Mouse (Mus musculus): ENCODE measurements around the gene Olfr1155. TPM values are rescaled to one million over a fixed set of nuclear protein-coding genes. Genes with fewer than 3 reads are reported as not detected.

The Olfr1155 gene
- not detected in 2 replicates for total RNA-seq (2023)

GRCm38 (mm10) chr2:87945037-87945436, at the start of gene Olfr1155:
Olfr1155 (minus strand) TSS chr2:87945137.

DNA sequence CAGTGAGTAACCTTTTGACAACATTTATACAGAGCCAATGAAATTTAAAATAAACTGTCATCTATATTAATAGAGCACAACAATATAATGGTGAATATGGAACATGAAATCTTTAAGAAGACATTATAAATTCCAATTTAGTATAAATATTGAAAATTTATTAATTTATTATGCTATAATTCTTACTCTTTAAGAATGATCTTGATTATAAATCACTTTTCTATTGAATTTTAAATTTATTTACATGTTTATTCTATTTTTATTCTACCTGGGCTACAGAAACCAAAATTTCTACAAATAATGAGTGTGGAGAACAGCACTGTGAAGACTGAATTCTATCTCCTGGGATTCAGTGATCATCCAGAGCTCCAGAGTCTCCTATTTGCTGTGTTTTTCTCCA, 44.9 kb upstream of the Olfr1155 start, which contains the start of gene Olfr1158:
Gene Olfr1158, plus strand, starts transcription at position 301 of the 400 bp plus-strand sequence.

DNA sequence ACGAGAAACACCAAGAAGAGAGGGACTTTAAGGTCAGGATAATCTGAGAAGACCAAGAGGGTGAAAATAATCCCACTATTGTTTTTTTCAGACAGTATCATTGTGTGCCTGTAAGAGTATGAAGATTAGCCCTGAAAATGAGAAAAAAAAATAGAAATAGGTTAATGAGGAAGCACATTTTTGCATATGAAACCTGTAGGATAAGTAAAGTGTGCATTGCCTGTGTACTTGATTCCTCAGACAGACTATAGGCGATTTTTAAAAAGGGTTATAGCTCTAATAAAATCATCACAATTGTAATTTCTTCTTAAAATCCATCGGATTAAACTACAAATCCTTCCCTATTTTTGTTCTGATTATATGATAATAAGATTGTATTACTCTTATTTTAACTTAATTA, 29.6 kb upstream of the Olfr1155 start, which contains the start of gene Olfr74:
Gene Olfr74, minus strand, starts transcription at position 101 of the 400 bp plus-strand sequence.

DNA sequence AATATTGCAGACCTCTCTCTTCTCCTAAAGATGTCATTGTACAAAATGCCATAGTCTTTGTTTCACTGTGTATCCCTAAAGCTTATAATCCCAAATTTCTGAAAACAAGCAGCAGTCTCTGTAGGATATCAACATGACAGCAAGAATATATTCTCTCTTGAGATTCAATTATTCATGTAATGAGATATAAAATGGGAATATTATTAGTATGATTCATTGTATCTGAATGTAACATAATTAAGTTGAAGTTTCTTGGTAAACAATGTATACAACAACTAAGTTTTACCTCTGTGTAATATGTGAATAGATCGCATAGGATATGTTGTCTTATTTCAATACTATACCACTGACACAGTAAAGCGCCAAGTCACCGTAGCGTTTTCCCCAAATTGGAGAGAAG, 23.3 kb upstream of the Olfr1155 start, which contains the start of gene Olfr1157:
Gene Olfr1157, minus strand, starts transcription at position 101 of the 400 bp plus-strand sequence.

GRCm38 (mm10) chr2:87953000-87953399, 8.1 kb upstream of the Olfr1155 start, which contains the start of gene Olfr1156:
Olfr1156 (minus strand) TSS chr2:87953100.

GRCm38 (mm10) chr2:87905066-87905465, 39.9 kb downstream of the Olfr1155 start, which contains the start of gene Olfr1154:
Olfr1154 (minus strand) TSS chr2:87905166.

GRCm38 (mm10) chr2:87894662-87895061, 50.3 kb downstream of the Olfr1155 start, which contains the start of gene Olfr1153:
Olfr1153 (plus strand) TSS chr2:87894962.

Other genes with a start within 250 kb of the Olfr1155 start
- gene Olfr1137, start 232.0 kb downstream of the Olfr1155 start, total RNA-seq (2023), result not detected in 2 replicates
- not detected in 2 replicates for gene Olfr1138, start 205.2 kb downstream of the Olfr1155 start, total RNA-seq (2023)
- not detected in 2 replicates for gene Olfr1140, start 201.4 kb downstream of the Olfr1155 start, total RNA-seq (2023)
- gene Olfr1141, start 191.1 kb downstream of the Olfr1155 start, total RNA-seq (2023), result not detected in 2 replicates
- gene Olfr152, start 165.7 kb downstream of the Olfr1155 start, total RNA-seq (2023), result not detected in 2 replicates
- gene Olfr1143, start 144.5 kb downstream of the Olfr1155 start, total RNA-seq (2023), result not detected in 2 replicates
- not detected in 2 replicates for gene Olfr1145, start 135.3 kb downstream of the Olfr1155 start, total RNA-seq (2023)
- gene Olfr1148, start 114.6 kb downstream of the Olfr1155 start, total RNA-seq (2023), result not detected in 2 replicates
- not detected in 2 replicates for gene Olfr1150-ps1, start 101.1 kb downstream of the Olfr1155 start, total RNA-seq (2023)
- gene Olfr1151, start 89.3 kb downstream of the Olfr1155 start, total RNA-seq (2023), result not detected in 2 replicates
- not detected in 2 replicates for gene Olfr1152, start 78.6 kb downstream of the Olfr1155 start, total RNA-seq (2023)
- not detected in 2 replicates for gene Olfr1153, start 50.2 kb downstream of the Olfr1155 start, total RNA-seq (2023)
- not detected in 2 replicates for gene Olfr1154, start 40.0 kb downstream of the Olfr1155 start, total RNA-seq (2023)
- gene Olfr1156, start 8.0 kb upstream of the Olfr1155 start, total RNA-seq (2023), result not detected in 2 replicates
- not detected in 2 replicates for gene Olfr1157, start 23.2 kb upstream of the Olfr1155 start, total RNA-seq (2023)
- not detected in 2 replicates for gene Olfr74, start 29.5 kb upstream of the Olfr1155 start, total RNA-seq (2023)
- not detected in 2 replicates for gene Olfr1158, start 45.0 kb upstream of the Olfr1155 start, total RNA-seq (2023)
- not detected in 2 replicates for gene Olfr1160, start 63.1 kb upstream of the Olfr1155 start, total RNA-seq (2023)
- gene Olfr1161, start 77.6 kb upstream of the Olfr1155 start, total RNA-seq (2023), result not detected in 2 replicates
- not detected in 2 replicates for gene Olfr73, start 92.6 kb upstream of the Olfr1155 start, total RNA-seq (2023)
- gene Olfr1162, start 106.0 kb upstream of the Olfr1155 start, total RNA-seq (2023), result not detected in 2 replicates
- not detected in 2 replicates for gene Olfr1163, start 126.7 kb upstream of the Olfr1155 start, total RNA-seq (2023)
- gene Olfr1164, start 148.8 kb upstream of the Olfr1155 start, total RNA-seq (2023), result not detected in 2 replicates
- gene Olfr1166, start 183.1 kb upstream of the Olfr1155 start, total RNA-seq (2023), result not detected in 2 replicates
- gene Olfr1167, start 210.1 kb upstream of the Olfr1155 start, total RNA-seq (2023), result not detected in 2 replicates
- not detected in 2 replicates for gene Olfr1168, start 236.7 kb upstream of the Olfr1155 start, total RNA-seq (2023)